Mouse (Mus musculus) CH12.LX (cell line): ENCODE data around the gene Galnt14. TPM values are rescaled to one million over a fixed set of nuclear protein-coding genes. Genes with fewer than 3 reads are reported as not detected.

ENCODE experiments used
- DNase-seq: peaks from one replicate; pipeline ENCODE4 v3.0.0-alpha.2; 2013; ENCODE audit errors: extremely low read depth
- H3K27ac ChIP-seq: 2 replicates; pipeline ENCODE4 v1.5.1; 2012; ENCODE audit warnings: low read depth, mild to moderate bottlenecking, control low read depth, moderate library complexity; ENCODE audit not compliant: insufficient read depth
- H3K27me3 ChIP-seq: replicated peaks from 2 replicates; pipeline ENCODE3; 2012; ENCODE audit warnings: inconsistent platforms
- H3K36me3 ChIP-seq, 2 experiments: replicated peaks in 1 of 2; 2 replicates each; pipeline versions ENCODE3 to v1.6.1; 2012; ENCODE audit warnings: inconsistent platforms in 1 of 2, low read length in 1 of 2, mild to moderate bottlenecking in 1 of 2, mixed read lengths in 1 of 2, moderate library complexity in 1 of 2; ENCODE audit not compliant: control insufficient read depth in 1 of 2, insufficient read depth in 1 of 2
- H3K4me1 ChIP-seq, 2 experiments: 2 replicates each; pipeline ENCODE4 v1.6.1; 2012; ENCODE audit warnings: inconsistent platforms in 1 of 2, moderate library complexity in 1 of 2; ENCODE audit not compliant: insufficient read depth in 2 of 2, control insufficient read depth in 1 of 2
- H3K4me2 ChIP-seq: 2 replicates; pipeline ENCODE4 v1.6.1; 2012; ENCODE audit warnings: low read depth, mild to moderate bottlenecking, control low read depth; ENCODE audit not compliant: poor library complexity, insufficient read depth, severe bottlenecking
- H3K4me3 ChIP-seq, 3 experiments: fragments of 150-350 bp in 1 of 3; sonication (generic) in 1 of 3; replicated peaks in 1 of 3; 2 replicates each; pipeline versions ENCODE3 to v1.5.1; 2011 to 2012; ENCODE audit warnings: low read depth in 2 of 3, low read length in 2 of 3, mild to moderate bottlenecking in 2 of 3, moderate library complexity in 2 of 3, control low read depth in 1 of 3, improper control_type of control experiment in 1 of 3, inconsistent platforms in 1 of 3, mixed read lengths in 1 of 3; ENCODE audit not compliant: poor library complexity in 1 of 3
- H3K79me2 ChIP-seq: replicated peaks from 2 replicates; pipeline ENCODE4 v1.6.1; 2012; ENCODE audit warnings: mild to moderate bottlenecking, moderate library complexity; ENCODE audit not compliant: control insufficient read depth, poor library complexity, insufficient read depth, severe bottlenecking; ENCODE audit errors: extremely low read depth
- H3K9ac ChIP-seq: 2 replicates; pipeline ENCODE4 v1.6.1; 2012; ENCODE audit warnings: low read depth, mild to moderate bottlenecking, control low read depth, moderate library complexity; ENCODE audit not compliant: insufficient read depth
- H3K9me3 ChIP-seq: replicated peaks from 2 replicates; pipeline ENCODE3; 2012; ENCODE audit warnings: low read length, inconsistent platforms, mixed read lengths
- CHD2 ChIP-seq: IDR thresholded peaks from 2 replicates; pipeline ENCODE4 v1.6.1; 2011; ENCODE audit warnings: low read length, improper control_type of control experiment
- ELF1 ChIP-seq: IDR thresholded peaks from 2 replicates; pipeline ENCODE4 v1.6.1; 2014; ENCODE audit warnings: low read depth, mild to moderate bottlenecking, inconsistent platforms, low read length, improper control_type of control experiment
- ETS1 ChIP-seq: conservative IDR thresholded peaks from 2 replicates; pipeline ENCODE4 v1.6.1; 2012; ENCODE audit warnings: low read depth, mild to moderate bottlenecking, inconsistent platforms, low read length, improper control_type of control experiment, moderate library complexity
- MAX ChIP-seq: IDR thresholded peaks from 2 replicates; pipeline ENCODE4 v1.6.1; 2011; ENCODE audit warnings: low read length, improper control_type of control experiment
- MEF2A ChIP-seq: IDR thresholded peaks from 2 replicates; pipeline ENCODE4 v1.6.1; 2014; ENCODE audit warnings: low read depth, mild to moderate bottlenecking, inconsistent platforms, low read length, improper control_type of control experiment, borderline replicate concordance
- POLR2A ChIP-seq: IDR thresholded peaks from 2 replicates; pipeline ENCODE4 v1.6.1; 2011; ENCODE audit warnings: low read depth, mild to moderate bottlenecking, improper control_type of control experiment, low read length
- SMC3 ChIP-seq: IDR thresholded peaks from 2 replicates; pipeline ENCODE4 v1.6.1; 2011; ENCODE audit warnings: low read depth, low read length, improper control_type of control experiment
- TCF12 ChIP-seq: IDR thresholded peaks from 2 replicates; pipeline ENCODE4 v1.6.1; 2014; ENCODE audit warnings: low read depth, mild to moderate bottlenecking, inconsistent platforms, low read length, improper control_type of control experiment
- UBTF ChIP-seq: IDR thresholded peaks from 2 replicates; pipeline ENCODE4 v1.6.1; 2012; ENCODE audit warnings: low read depth, mild to moderate bottlenecking, inconsistent platforms, low read length, improper control_type of control experiment, moderate library complexity
- USF1 ChIP-seq: IDR thresholded peaks from 2 replicates; pipeline ENCODE4 v1.6.1; 2014; ENCODE audit warnings: low read depth, mild to moderate bottlenecking, inconsistent platforms, low read length, improper control_type of control experiment
- USF2 ChIP-seq: conservative IDR thresholded peaks from 2 replicates; pipeline ENCODE4 v1.6.1; 2011; ENCODE audit warnings: low read depth, low read length, improper control_type of control experiment
- ZNF384 ChIP-seq: IDR thresholded peaks from 2 replicates; pipeline ENCODE4 v1.6.1; 2012; ENCODE audit warnings: low read depth, low read length, improper control_type of control experiment, inconsistent platforms
- dilution Hi-C: fragments of 300-500 bp; cut with MboI; formaldehyde crosslinking; loops from 2 replicates; pipeline ENCODE4 v1.14.3; 2020; ENCODE audit warnings: low sequenced_read_pairs; ENCODE audit not compliant: extremely low pct_unique_long_range_greater_than_20kb, extremely low pct_ligation_motif_present
- in situ Hi-C: fragments of 300-500 bp; cut with MboI; formaldehyde crosslinking; loops from 3 replicates; pipeline ENCODE4 v1.14.3; 2019; ENCODE audit warnings: low sequenced_read_pairs, low pct_ligation_motif_present, low pct_unique_long_range_greater_than_20kb, mixed read lengths
- polyA plus RNA-seq: library from polyadenylated mRNA; unstranded; fragments of >175 nt; gene quantifications from 2 replicates; pipeline ENCODE4 v1.2.1, GENCODE M21; 2012; ENCODE audit warnings: low read depth; ENCODE audit not compliant: insufficient read length
- total RNA-seq, 2 experiments: library from RNA; depleted of rRNA; stranded (reverse); fragments of 300-350 nt in 1 of 2; fragments of >200 nt in 1 of 2; gene quantifications; 2 replicates each; pipeline ENCODE4 v1.2.3; 2012 to 2014

Galnt14 gene
- total and polyA plus RNA-seq, 3 experiments, result 1.0 to 5.8 (median 2.4) TPM

DNA sequence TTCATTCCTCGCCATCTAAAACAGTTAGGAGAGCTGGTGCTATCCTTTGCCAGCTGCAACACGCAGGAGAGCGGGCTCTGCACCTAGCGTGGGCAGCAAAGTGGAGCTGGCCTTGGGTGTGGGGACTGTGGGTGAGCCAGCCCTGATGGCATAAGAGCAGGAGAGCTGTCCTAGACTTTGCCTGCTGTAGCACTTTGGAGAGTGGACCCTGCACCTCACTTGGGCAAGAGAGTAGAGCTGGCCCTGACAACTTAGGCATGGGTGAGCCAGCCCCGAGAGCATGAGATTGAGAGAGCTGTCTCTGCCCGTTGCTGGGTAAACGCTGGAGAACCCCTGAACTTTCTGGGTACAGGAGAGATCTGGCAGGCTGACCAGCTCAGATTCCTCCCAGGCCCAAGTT lies 68.6 kb downstream of the Galnt14 start:
- H3K9ac ChIP-seq, result no peak overlapping the region
- dilution Hi-C loops, result no loop called here
- no peak overlapping the region for H3K4me2 ChIP-seq
- no peak overlapping the region for H3K27ac ChIP-seq
- no peaks in the 10 kb centered on the region for H3K9me3 ChIP-seq
- DNase-seq, result no peak
- no peak for TF ChIP-seq UBTF
- no peak for TF ChIP-seq TCF12
- TF ChIP-seq ELF1, result no peak
- no peak for TF ChIP-seq MEF2A
- TF ChIP-seq SMC3, result no peak
- TF ChIP-seq USF1, result no peak
- no peak for TF ChIP-seq ETS1
- no peaks in the 10 kb centered on the region for H3K36me3 ChIP-seq
- in situ Hi-C loops, result no loop called here
- no peaks in the 10 kb centered on the region for H3K27me3 ChIP-seq
- no peaks in the 10 kb centered on the region for H3K4me1 ChIP-seq
- no peak overlapping the region for H3K4me3 ChIP-seq
- no peaks in the 10 kb centered on the region for H3K79me2 ChIP-seq

DNA sequence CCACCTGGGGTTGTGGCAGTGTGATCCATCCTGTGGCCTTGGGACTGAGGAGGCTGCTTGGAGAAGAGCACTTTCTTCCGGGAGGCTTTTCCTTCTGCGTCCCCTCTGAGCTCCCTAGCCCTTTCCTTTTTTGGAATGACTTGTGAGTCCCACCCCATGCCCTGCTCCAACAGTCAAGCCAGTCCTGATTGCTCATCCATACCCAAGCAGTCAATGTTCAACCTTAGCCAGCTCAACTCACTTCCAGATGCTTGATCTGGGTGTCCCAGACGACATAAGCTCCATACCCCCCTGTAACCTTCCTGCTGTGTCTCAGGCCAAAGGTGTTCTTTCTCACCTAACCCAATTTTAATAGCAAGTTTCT lies 70.2 kb downstream of the Galnt14 start:
- dilution Hi-C loops, result no loop called here
- no peaks in the 10 kb centered on the region for H3K9me3 ChIP-seq
- in situ Hi-C loops, result no loop called here

DNA sequence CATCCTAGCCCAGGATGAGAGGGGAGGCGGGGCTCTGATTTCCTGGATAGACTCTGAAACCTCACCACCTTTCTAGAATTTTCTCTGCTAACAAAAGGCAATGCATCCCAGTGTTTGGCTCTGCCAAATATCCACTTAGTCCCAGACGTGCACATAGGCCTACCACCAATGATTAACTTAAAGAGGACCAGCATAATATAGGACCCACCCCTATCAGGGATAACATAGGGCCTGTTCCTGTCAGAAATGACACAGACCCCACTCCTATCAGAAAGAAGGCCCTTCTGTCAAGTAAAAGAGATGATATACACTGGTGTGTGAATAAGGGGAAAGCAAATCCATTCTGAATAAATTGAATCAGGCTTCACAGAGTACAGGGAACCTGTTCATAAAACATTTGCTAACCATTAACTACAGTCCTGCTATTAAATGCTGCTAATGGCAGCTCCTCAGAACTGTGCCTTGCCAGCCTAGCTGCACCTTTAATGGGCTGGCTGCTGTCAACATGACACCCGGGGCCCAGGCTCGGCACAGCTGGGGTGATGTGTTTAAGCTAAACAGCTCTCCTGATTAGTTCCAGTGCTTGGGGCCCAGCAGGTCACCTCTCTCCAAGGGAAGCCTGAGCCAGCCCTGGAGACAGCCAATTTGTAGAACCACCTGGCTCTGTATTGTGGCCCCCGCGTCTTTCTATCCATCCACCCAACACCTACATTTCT lies 70.7 kb downstream of the Galnt14 start:
- TF ChIP-seq USF2 (no peak), POLR2A (no peak), MAX (no peak)
- TF ChIP-seq, all 38 proteins: peak for 0
- no peak overlapping the region for H3K9ac ChIP-seq
- no peaks in the 10 kb centered on the region for H3K36me3 ChIP-seq
- no peaks in the 10 kb centered on the region for H3K9me3 ChIP-seq
- dilution Hi-C loops (no loop called here), in situ Hi-C loops (no loop called here)
- no peak overlapping the region for H3K4me2 ChIP-seq
- no peaks in the 10 kb centered on the region for H3K27me3 ChIP-seq
- no peak overlapping the region for H3K27ac ChIP-seq
- H3K4me1 ChIP-seq, result no peaks in the 10 kb centered on the region
- no peak for DNase-seq
- no peak overlapping the region for H3K4me3 ChIP-seq
- H3K79me2 ChIP-seq, result no peaks in the 10 kb centered on the region

More for the DNA sequence above, 70.2 kb downstream of the Galnt14 start:
- Histone ChIP-seq H3K9ac (no peak overlapping the region), H3K4me2 (no peak overlapping the region), H3K79me2 (no peaks in the 10 kb centered on the region), H3K36me3 (no peaks in the 10 kb centered on the region), H3K4me1 (no peaks in the 10 kb centered on the region), H3K27ac (no peak overlapping the region), H3K4me3 (no peak overlapping the region), H3K27me3 (no peaks in the 10 kb centered on the region)
- DNase-seq, result no peak
- TF ChIP-seq ELF1 (no peak), ZNF384 (no peak), CHD2 (no peak)
